Mouse (Mus musculus): ENCODE measurements around the gene H2-Q6. TPM values are rescaled to one million over a fixed set of nuclear protein-coding genes. Genes with fewer than 3 reads are reported as not detected.
"Not testable (repeated sequence)": the region's sequence is repeated elsewhere in the genome, so short reads cannot be mapped to it uniquely, and the experiment has no call there.

The H2-Q6 gene
- polyA plus RNA-seq, 2 experiments = 7.6 to 10.3 TPM

GRCm38 (mm10) chr17:35444510-35444909 is 19.9 kb downstream of the H2-Q6 start:
- WGBS (ENCODE audit: insufficient replicate concordance) = 61% methylated on average over 2 of the region's 2 CpGs
- H3K4me1 ChIP-seq (replicated peaks; ENCODE audit: control insufficient read depth in 2 of 2, insufficient read depth in 2 of 2, low read length in 1 of 2); H3K9me3 ChIP-seq (ENCODE audit: control insufficient read depth, low read length); H3K27me3 ChIP-seq (ENCODE audit: control insufficient read depth, insufficient read depth, low read length); DNase-seq (ENCODE audit: low read depth in 3 of 3, low spot score in 3 of 3); H3K4me3 ChIP-seq (ENCODE audit: insufficient read depth in 1 of 2, low read depth in 2 of 2, low read length in 2 of 2); ATAC-seq (ENCODE audit: insufficient read depth); H3K4me2 ChIP-seq (ENCODE audit: low read depth); H3K27ac ChIP-seq; H3K36me3 ChIP-seq (replicated peaks; ENCODE audit: control insufficient read depth, insufficient read depth, low read depth); H3K9ac ChIP-seq (replicated peaks): not testable (repeated sequence)

DNA sequence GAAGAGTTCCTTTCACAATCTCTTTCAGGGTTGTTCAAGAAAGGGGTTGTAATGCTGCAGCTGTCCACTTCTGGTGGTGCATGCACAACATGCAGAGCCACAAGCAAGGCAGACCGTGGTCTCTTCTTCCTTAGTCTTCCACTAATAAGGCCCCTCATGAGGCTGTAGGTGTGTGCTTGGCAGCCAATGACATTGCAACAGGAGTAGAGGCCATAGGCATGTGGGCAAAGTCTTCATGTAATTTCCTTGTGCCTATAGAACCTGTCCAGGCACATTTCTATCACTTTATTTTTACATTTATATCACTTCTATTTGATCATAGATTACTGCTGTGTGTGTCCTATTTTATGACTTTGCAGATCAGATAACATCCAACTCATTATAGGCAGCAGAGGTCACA is 33.6 kb downstream of the H2-Q6 start:
- not testable (repeated sequence) for H3K36me3 ChIP-seq (replicated peaks; ENCODE audit: control insufficient read depth, insufficient read depth, low read depth); H3K27ac ChIP-seq; H3K4me2 ChIP-seq (ENCODE audit: low read depth); H3K4me3 ChIP-seq (ENCODE audit: insufficient read depth in 1 of 2, low read depth in 2 of 2, low read length in 2 of 2); H3K27me3 ChIP-seq (ENCODE audit: control insufficient read depth, insufficient read depth, low read length); ATAC-seq (ENCODE audit: insufficient read depth); H3K9ac ChIP-seq (replicated peaks); DNase-seq (ENCODE audit: low read depth in 3 of 3, low spot score in 3 of 3); H3K4me1 ChIP-seq (replicated peaks; ENCODE audit: control insufficient read depth in 2 of 2, insufficient read depth in 2 of 2, low read length in 1 of 2); H3K9me3 ChIP-seq (ENCODE audit: control insufficient read depth, low read length)
- WGBS (ENCODE audit: insufficient replicate concordance) = no CpG with 5 or more reads among the region's 1 CpGs

DNA sequence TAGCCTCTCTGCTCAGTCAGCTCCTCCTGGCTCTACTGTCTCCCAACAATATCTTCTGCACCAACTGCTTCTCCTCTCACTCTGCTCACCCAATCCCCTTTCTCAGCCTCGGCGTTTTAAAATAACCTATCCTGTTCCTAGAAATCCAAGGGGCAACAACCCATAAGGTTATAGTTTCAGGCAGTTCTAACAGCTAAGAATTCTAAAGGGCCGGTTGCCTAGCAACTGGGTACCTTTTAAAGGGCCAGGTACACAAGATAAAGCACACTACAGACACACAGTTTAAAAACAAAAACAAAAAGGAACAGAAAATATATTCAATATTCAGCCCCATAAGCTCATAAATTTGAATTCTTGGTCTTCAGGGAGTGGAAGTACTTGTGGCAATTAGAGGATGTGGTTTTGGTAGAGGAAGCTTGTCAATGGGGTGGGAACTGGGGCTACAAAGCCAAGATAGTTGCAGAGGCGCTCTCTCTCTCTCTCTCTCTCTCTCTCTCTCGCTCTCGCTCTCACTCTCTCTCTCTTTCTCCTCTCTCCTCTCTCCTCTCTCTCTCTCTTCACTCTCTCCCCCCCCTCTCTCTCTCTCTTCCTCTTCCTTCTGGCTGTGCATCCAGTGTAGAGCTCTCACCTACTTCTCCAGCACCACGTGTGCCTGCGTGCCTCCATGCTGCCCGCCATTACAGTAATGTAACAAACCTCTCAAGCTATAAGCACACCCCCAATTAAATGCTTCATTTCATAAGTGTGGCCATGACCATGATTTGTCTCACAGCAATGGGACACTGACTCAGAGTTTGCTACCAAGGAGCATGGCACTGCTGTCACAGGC is 36.1 kb downstream of the H2-Q6 start:
- H3K4me3 ChIP-seq (ENCODE audit: insufficient read depth in 1 of 2, low read depth in 2 of 2, low read length in 2 of 2); H3K27ac ChIP-seq; H3K9me3 ChIP-seq (ENCODE audit: control insufficient read depth, low read length); H3K36me3 ChIP-seq (replicated peaks; ENCODE audit: control insufficient read depth, insufficient read depth, low read depth); H3K4me2 ChIP-seq (ENCODE audit: low read depth); DNase-seq (ENCODE audit: low read depth in 3 of 3, low spot score in 3 of 3); H3K27me3 ChIP-seq (ENCODE audit: control insufficient read depth, insufficient read depth, low read length); ATAC-seq (ENCODE audit: insufficient read depth); H3K9ac ChIP-seq (replicated peaks); H3K4me1 ChIP-seq (replicated peaks; ENCODE audit: control insufficient read depth in 2 of 2, insufficient read depth in 2 of 2, low read length in 1 of 2): not testable (repeated sequence)
- WGBS (ENCODE audit: insufficient replicate concordance) = 8% methylated on average over 2 of the region's 9 CpGs

GRCm38 (mm10) chr17:35465651-35466050 is 41.0 kb downstream of the H2-Q6 start:
- not testable (repeated sequence) for H3K27ac ChIP-seq; DNase-seq (ENCODE audit: low read depth in 3 of 3, low spot score in 3 of 3); H3K4me3 ChIP-seq (ENCODE audit: insufficient read depth in 1 of 2, low read depth in 2 of 2, low read length in 2 of 2); ATAC-seq (ENCODE audit: insufficient read depth); H3K36me3 ChIP-seq (replicated peaks; ENCODE audit: control insufficient read depth, insufficient read depth, low read depth); H3K4me2 ChIP-seq (ENCODE audit: low read depth); H3K9me3 ChIP-seq (ENCODE audit: control insufficient read depth, low read length); H3K4me1 ChIP-seq (replicated peaks; ENCODE audit: control insufficient read depth in 2 of 2, insufficient read depth in 2 of 2, low read length in 1 of 2); H3K9ac ChIP-seq (replicated peaks)
- H3K27me3 ChIP-seq (ENCODE audit: control insufficient read depth, insufficient read depth, low read length) = peaks cover 14% of the 10 kb centered on the region
- peak; percentile 85 for TF ChIP-seq CTCF (IDR thresholded peaks at IDR 0.05; ENCODE audit: low read depth)
- WGBS (ENCODE audit: insufficient replicate concordance) = 6% methylated on average over 8 of the region's 8 CpGs

DNA sequence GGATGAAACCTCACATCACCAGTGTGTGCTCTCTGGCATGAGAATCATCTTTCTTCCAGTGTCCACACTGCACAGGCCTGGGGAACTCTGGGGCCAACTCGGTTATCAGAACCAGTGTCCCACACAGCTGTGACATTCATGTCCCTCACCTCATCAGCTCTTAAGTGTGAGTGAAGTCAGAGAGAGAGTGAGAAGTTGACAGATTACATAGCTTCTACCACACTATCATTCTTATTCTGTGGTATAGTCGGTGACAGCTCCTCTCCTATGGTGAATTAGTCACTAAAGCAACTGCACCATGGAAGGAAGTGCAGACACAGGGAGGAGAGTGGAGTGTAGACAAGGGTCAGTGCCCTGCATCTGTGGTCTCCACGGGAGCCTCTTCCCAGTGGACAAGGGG is 44.3 kb downstream of the H2-Q6 start:
- H3K4me1 ChIP-seq (replicated peaks; ENCODE audit: control insufficient read depth in 2 of 2, insufficient read depth in 2 of 2, low read length in 1 of 2); H3K9me3 ChIP-seq (ENCODE audit: control insufficient read depth, low read length); H3K36me3 ChIP-seq (replicated peaks; ENCODE audit: control insufficient read depth, insufficient read depth, low read depth); ATAC-seq (ENCODE audit: insufficient read depth); H3K4me3 ChIP-seq (ENCODE audit: insufficient read depth in 1 of 2, low read depth in 2 of 2, low read length in 2 of 2); DNase-seq (ENCODE audit: low read depth in 3 of 3, low spot score in 3 of 3); H3K9ac ChIP-seq (replicated peaks); H3K4me2 ChIP-seq (ENCODE audit: low read depth); H3K27ac ChIP-seq: not testable (repeated sequence)
- 23% methylated on average over 3 of the region's 3 CpGs for WGBS (ENCODE audit: insufficient replicate concordance)
- H3K27me3 ChIP-seq (ENCODE audit: control insufficient read depth, insufficient read depth, low read length) = peaks cover 17% of the 10 kb centered on the region

Data from liver, embryonic 14.5 days (tissue).